In genomic region chr16:74182509-74183113, GRCm38 (mm10) we compare ENCODE assay signal across 11 mouse cellular contexts.
DNase-seq lines count a peak whose midpoint lies in the region; ATAC-seq and TF ChIP-seq lines count a peak whose summit lies in the region.
"Had no signal": no experiment of that assay in that cellular context is flagged by ENCODE, and none has a peak within 500 bp of the region (broad histone marks: within the 10 kb centered on the region; RNA-seq: fewer than 3 reads in every experiment).

No protein-coding gene starts in this region.

- H3K9ac ChIP-seq in hindbrain, postnatal 0 days (replicated peaks; ENCODE audit: low read length): no peak overlapping the region
- H3K9ac ChIP-seq: embryonic facial prominence, embryonic 13.5 days had no signal

- H3K9me3 ChIP-seq in hindbrain, postnatal 0 days (ENCODE audit: low read length): no peaks in the 10 kb centered on the region
- H3K9me3 ChIP-seq: embryonic facial prominence, embryonic 13.5 days; megakaryocyte, embryonic 14.5 days had no signal

- intact Hi-C loops in left cerebral cortex, postnatal 4 days (cut with DNase I): no loop called here
- intact Hi-C loops in left cerebral cortex, postnatal 36 days (cut with DNase I): no loop called here
- intact Hi-C loops in heart, postnatal 25 days (cut with DNase I): no loop called here

- no peak overlapping the region for H3K27ac ChIP-seq in hindbrain, postnatal 0 days
- H3K27ac ChIP-seq: embryonic facial prominence, embryonic 13.5 days had no signal

- no peaks in the 10 kb centered on the region for H3K4me1 ChIP-seq in hindbrain, postnatal 0 days (ENCODE audit: insufficient read depth, low read length)
- H3K4me1 ChIP-seq: megakaryocyte, embryonic 14.5 days had no signal

- 53% methylated on average over 3 of the region's 3 CpGs for WGBS in hindbrain, postnatal 0 days

- H3K4me3 ChIP-seq in hindbrain, postnatal 0 days (ENCODE audit: low read length): no peak overlapping the region
- H3K4me3 ChIP-seq: embryonic facial prominence, embryonic 13.5 days; megakaryocyte, embryonic 14.5 days had no signal

- TF ChIP-seq CTCF in hindbrain, postnatal 0 days (IDR thresholded peaks at IDR 0.05; ENCODE audit: low read depth): no peak

- ATAC-seq in hindbrain, postnatal 0 days: no peak

- DNase-seq in cerebellum, postnatal 10 days: peak; percentile 72 to 73
- DNase-seq in cerebellum, adult 9-11 months: no peak
- DNase-seq in left cerebral cortex, postnatal 4 days: peak; percentile 46
- no peak for DNase-seq in left cerebral cortex, postnatal 36 days (ENCODE audit: low spot score in 2 of 2)
- DNase-seq in NIH3T3 (ENCODE audit: low read depth): peak; percentile 2
- DNase-seq in hindbrain, postnatal 0 days (ENCODE audit: low spot score): peak; percentile 57
- no peak for DNase-seq in gastrocnemius, postnatal 4 days (ENCODE audit: low spot score in 2 of 2)
- no peak for DNase-seq in heart, postnatal 25 days (ENCODE audit: low spot score)
- DNase-seq: B cell, adult 2 months had no signal

- no peak overlapping the region for H3K4me2 ChIP-seq in hindbrain, postnatal 0 days (ENCODE audit: low read depth, low read length)
- H3K4me2 ChIP-seq: embryonic facial prominence, embryonic 13.5 days had no signal

- no peaks in the 10 kb centered on the region for H3K36me3 ChIP-seq in hindbrain, postnatal 0 days (ENCODE audit: insufficient read depth, low read length)
- H3K36me3 ChIP-seq: embryonic facial prominence, embryonic 13.5 days had no signal

- no peaks in the 10 kb centered on the region for H3K27me3 ChIP-seq in hindbrain, postnatal 0 days (ENCODE audit: insufficient read depth, low read length)
- H3K27me3 ChIP-seq: embryonic facial prominence, embryonic 13.5 days; megakaryocyte, embryonic 14.5 days had no signal

Comparison
In these comparisons a context has a peak if more than half of its experiments do, and no peak if none do; other contexts are left out.
1. DNase-seq: peak in cerebellum, postnatal 10 days (2 of 2), left cerebral cortex, postnatal 4 days (single experiment), NIH3T3 (single experiment) and hindbrain, postnatal 0 days (single experiment); none in cerebellum, adult 9-11 months (single experiment), left cerebral cortex, postnatal 36 days (0 of 2), gastrocnemius, postnatal 4 days (0 of 2) and heart, postnatal 25 days (single experiment).